Mouse (Mus musculus) MEL (cell line): ENCODE data around the gene Arsg. TPM values are rescaled to one million over a fixed set of nuclear protein-coding genes. Genes with fewer than 3 reads are reported as not detected.

Source experiments
- DNase-seq: peaks from one replicate; pipeline ENCODE4 v3.0.0; 2011; ENCODE audit warnings: low read depth, low spot score
- H3K27ac ChIP-seq: 2 replicates; pipeline ENCODE4 v1.5.1; 2012; ENCODE audit warnings: low read depth, mild to moderate bottlenecking, control low read depth, low read length, moderate library complexity; ENCODE audit not compliant: control insufficient read depth
- H3K27me3 ChIP-seq, 2 experiments: fragments of 150-350 bp in 1 of 2; sonication (generic) in 1 of 2; 2 replicates each; pipeline ENCODE4 v1.6.1; 2012; ENCODE audit warnings: low read length in 2 of 2, mild to moderate bottlenecking in 2 of 2, improper control_type of control experiment in 1 of 2, moderate library complexity in 1 of 2; ENCODE audit not compliant: insufficient read depth in 2 of 2, control insufficient read depth in 1 of 2
- H3K36me3 ChIP-seq, 2 experiments: 2 replicates each; pipeline ENCODE4 v1.6.1; 2012 to 2014; ENCODE audit warnings: low read length in 2 of 2, improper control_type of control experiment in 1 of 2, inconsistent platforms in 1 of 2, mild to moderate bottlenecking in 1 of 2; ENCODE audit not compliant: insufficient read depth in 2 of 2, control insufficient read depth in 1 of 2
- H3K4me1 ChIP-seq, 2 experiments: fragments of 150-350 bp in 1 of 2; sonication (generic) in 1 of 2; 2 replicates each; pipeline ENCODE4 v1.6.1; 2012; ENCODE audit warnings: low read length in 2 of 2, improper control_type of control experiment in 1 of 2, mild to moderate bottlenecking in 1 of 2; ENCODE audit not compliant: insufficient read depth in 2 of 2, control insufficient read depth in 1 of 2
- H3K4me3 ChIP-seq, 2 experiments: fragments of 150-350 bp in 1 of 2; sonication (generic) in 1 of 2; 2 replicates each; pipeline ENCODE4 v1.5.1; 2012; ENCODE audit warnings: low read depth in 2 of 2, low read length in 2 of 2, mild to moderate bottlenecking in 2 of 2, moderate library complexity in 2 of 2, control low read depth in 1 of 2, improper control_type of control experiment in 1 of 2; ENCODE audit not compliant: control insufficient read depth in 1 of 2, insufficient read depth in 1 of 2
- H3K79me2 ChIP-seq: 2 replicates; pipeline ENCODE4 v1.6.1; 2012; ENCODE audit warnings: mild to moderate bottlenecking, low read length, moderate library complexity; ENCODE audit not compliant: control insufficient read depth, poor library complexity, insufficient read depth
- H3K9ac ChIP-seq: 2 replicates; pipeline ENCODE4 v1.6.1; 2012; ENCODE audit warnings: low read depth, mild to moderate bottlenecking, control low read depth, low read length, moderate library complexity; ENCODE audit not compliant: control insufficient read depth, poor library complexity, severe bottlenecking
- H3K9me3 ChIP-seq: fragments of 150-350 bp; sonication (generic); replicated peaks from 2 replicates; pipeline ENCODE4 v1.6.1; 2012; ENCODE audit warnings: mild to moderate bottlenecking, low read length, improper control_type of control experiment, moderate library complexity; ENCODE audit not compliant: insufficient read depth
- BHLHE40 ChIP-seq: IDR thresholded peaks from 2 replicates; pipeline ENCODE4 v1.6.1; 2012; ENCODE audit warnings: low read depth, mild to moderate bottlenecking, inconsistent platforms, low read length, improper control_type of control experiment, borderline replicate concordance
- CHD1 ChIP-seq: IDR thresholded peaks from 2 replicates; pipeline ENCODE4 v1.6.1; 2012; ENCODE audit warnings: low read depth, mild to moderate bottlenecking, inconsistent platforms, low read length, improper control_type of control experiment
- CHD2 ChIP-seq: IDR thresholded peaks from 2 replicates; pipeline ENCODE4 v1.6.1; 2011; ENCODE audit warnings: low read length, improper control_type of control experiment
- CTCF ChIP-seq, 3 experiments: IDR thresholded peaks in 2 of 3; conservative IDR thresholded peaks in 1 of 3; 2 replicates each; pipeline ENCODE4 v1.5.1; 2011 to 2012; ENCODE audit warnings: low read length in 3 of 3, low read depth in 2 of 3, mild to moderate bottlenecking in 2 of 3, improper control_type of control experiment in 1 of 3, inconsistent platforms in 1 of 3, mixed read lengths in 1 of 3, moderate library complexity in 1 of 3; ENCODE audit not compliant: control insufficient read depth in 1 of 3, insufficient read depth in 1 of 3, poor library complexity in 1 of 3, severe bottlenecking in 1 of 3
- ELF1 ChIP-seq: IDR thresholded peaks from 2 replicates; pipeline ENCODE4 v1.6.1; 2014; ENCODE audit warnings: low read depth, mild to moderate bottlenecking, inconsistent platforms, low read length, improper control_type of control experiment, moderate library complexity
- EP300 ChIP-seq, 2 experiments: IDR thresholded peaks; 2 replicates each; pipeline ENCODE4 v1.6.1; 2011; ENCODE audit warnings: improper control_type of control experiment in 2 of 2, low read length in 2 of 2, low read depth in 1 of 2, mild to moderate bottlenecking in 1 of 2
- ETS1 ChIP-seq: IDR thresholded peaks from 2 replicates; pipeline ENCODE4 v1.6.1; 2012; ENCODE audit warnings: low read depth, mild to moderate bottlenecking, inconsistent platforms, low read length, improper control_type of control experiment, moderate library complexity
- GATA1 ChIP-seq: IDR thresholded peaks from 2 replicates; pipeline ENCODE4 v1.6.1; 2011; ENCODE audit warnings: low read depth, low read length, improper control_type of control experiment
- HCFC1 ChIP-seq: IDR thresholded peaks from 2 replicates; pipeline ENCODE4 v1.6.1; 2012; ENCODE audit warnings: low read depth, mild to moderate bottlenecking, inconsistent platforms, low read length, improper control_type of control experiment, moderate library complexity
- JUND ChIP-seq: IDR thresholded peaks from 2 replicates; pipeline ENCODE4 v1.6.1; 2011; ENCODE audit warnings: low read depth, mild to moderate bottlenecking, improper control_type of control experiment, low read length
- KAT2A ChIP-seq: conservative IDR thresholded peaks from 2 replicates; pipeline ENCODE4 v1.6.1; 2012; ENCODE audit warnings: low read depth, low read length, improper control_type of control experiment, inconsistent platforms
- MAFK ChIP-seq: IDR thresholded peaks from 2 replicates; pipeline ENCODE4 v1.6.1; 2011; ENCODE audit warnings: low read depth, mild to moderate bottlenecking, low read length, improper control_type of control experiment, borderline replicate concordance
- MAX ChIP-seq: IDR thresholded peaks from 2 replicates; pipeline ENCODE4 v1.6.1; 2011; ENCODE audit warnings: low read length, improper control_type of control experiment
- MEF2A ChIP-seq: IDR thresholded peaks from 2 replicates; pipeline ENCODE4 v1.6.1; 2014; ENCODE audit warnings: low read depth, mild to moderate bottlenecking, inconsistent platforms, low read length, improper control_type of control experiment; ENCODE audit not compliant: poor library complexity, insufficient replicate concordance, severe bottlenecking; ENCODE audit errors: extremely low read depth
- MXI1 ChIP-seq: IDR thresholded peaks from 2 replicates; pipeline ENCODE4 v1.6.1; 2011; ENCODE audit warnings: mild to moderate bottlenecking, low read depth, low read length, improper control_type of control experiment
- MYB ChIP-seq: IDR thresholded peaks from 2 replicates; pipeline ENCODE4 v1.6.1; 2011; ENCODE audit warnings: mild to moderate bottlenecking, low read depth, low read length, improper control_type of control experiment
- MYC ChIP-seq: IDR thresholded peaks from 2 replicates; pipeline ENCODE4 v1.6.1; 2011; ENCODE audit warnings: low read depth, mild to moderate bottlenecking, low read length, improper control_type of control experiment, moderate library complexity
- NELFE ChIP-seq: IDR thresholded peaks from 2 replicates; pipeline ENCODE4 v1.6.1; 2011; ENCODE audit warnings: low read depth, low read length, improper control_type of control experiment
- NRF1 ChIP-seq: IDR thresholded peaks from 2 replicates; pipeline ENCODE4 v1.6.1; 2014; ENCODE audit warnings: low read depth, mild to moderate bottlenecking, inconsistent platforms, low read length, improper control_type of control experiment, moderate library complexity; ENCODE audit not compliant: poor library complexity, insufficient read depth, severe bottlenecking
- POLR2A ChIP-seq, 2 experiments: IDR thresholded peaks; 2 replicates each; pipeline ENCODE4 v1.6.1; 2011 to 2012; ENCODE audit warnings: low read length in 2 of 2, mild to moderate bottlenecking in 2 of 2, control low read depth in 1 of 2, improper control_type of control experiment in 1 of 2, low read depth in 1 of 2, moderate library complexity in 1 of 2; ENCODE audit not compliant: control insufficient read depth in 1 of 2, insufficient read depth in 1 of 2, poor library complexity in 1 of 2
- POLR2AphosphoS2 ChIP-seq: IDR thresholded peaks from 2 replicates; pipeline ENCODE4 v1.6.1; 2011; ENCODE audit warnings: low read length, improper control_type of control experiment
- POLR2AphosphoS5 ChIP-seq: IDR thresholded peaks from 2 replicates; pipeline ENCODE4 v1.6.1; 2012; ENCODE audit warnings: low read depth, borderline replicate concordance, mild to moderate bottlenecking, inconsistent platforms, low read length, moderate library complexity, mixed read lengths
- RAD21 ChIP-seq: IDR thresholded peaks from 2 replicates; pipeline ENCODE4 v1.6.1; 2011; ENCODE audit warnings: mild to moderate bottlenecking, low read depth, low read length, improper control_type of control experiment
- RCOR1 ChIP-seq: IDR thresholded peaks from 2 replicates; pipeline ENCODE4 v1.6.1; 2012; ENCODE audit warnings: low read depth, mild to moderate bottlenecking, inconsistent platforms, low read length, improper control_type of control experiment
- SIN3A ChIP-seq: IDR thresholded peaks from 2 replicates; pipeline ENCODE4 v1.6.1; 2012; ENCODE audit warnings: low read length, improper control_type of control experiment, inconsistent platforms
- SMC3 ChIP-seq: IDR thresholded peaks from 2 replicates; pipeline ENCODE4 v1.6.1; 2011; ENCODE audit warnings: low read depth, low read length, improper control_type of control experiment
- TAL1 ChIP-seq: IDR thresholded peaks from 2 replicates; pipeline ENCODE4 v1.6.1; 2012; ENCODE audit warnings: mild to moderate bottlenecking, inconsistent platforms, low read length, moderate library complexity, mixed read lengths
- TBP ChIP-seq: IDR thresholded peaks from 2 replicates; pipeline ENCODE4 v1.8.0; 2011; ENCODE audit warnings: low read depth, low read length, improper control_type of control experiment
- TCF12 ChIP-seq: IDR thresholded peaks from 2 replicates; pipeline ENCODE4 v1.6.1; 2014; ENCODE audit warnings: low read depth, mild to moderate bottlenecking, inconsistent platforms, low read length, improper control_type of control experiment, moderate library complexity
- USF1 ChIP-seq: IDR thresholded peaks from 2 replicates; pipeline ENCODE4 v1.6.1; 2014; ENCODE audit warnings: low read depth, mild to moderate bottlenecking, inconsistent platforms, low read length, improper control_type of control experiment, moderate library complexity
- USF2 ChIP-seq, 2 experiments: IDR thresholded peaks; 2 replicates each; pipeline ENCODE4 v1.6.1; 2011 to 2012; ENCODE audit warnings: improper control_type of control experiment in 2 of 2, low read length in 2 of 2, borderline replicate concordance in 1 of 2, inconsistent platforms in 1 of 2, low read depth in 1 of 2, mild to moderate bottlenecking in 1 of 2; ENCODE audit not compliant: insufficient read depth in 1 of 2
- ZC3H11A ChIP-seq: IDR thresholded peaks from 2 replicates; pipeline ENCODE4 v1.6.1; 2012; ENCODE audit warnings: low read depth, mild to moderate bottlenecking, inconsistent platforms, low read length, improper control_type of control experiment
- ZKSCAN1 ChIP-seq: IDR thresholded peaks from 2 replicates; pipeline ENCODE4 v1.6.1; 2012; ENCODE audit warnings: low read depth, mild to moderate bottlenecking, inconsistent platforms, low read length, improper control_type of control experiment, moderate library complexity
- ZMIZ1 ChIP-seq: IDR thresholded peaks from 2 replicates; pipeline ENCODE4 v1.6.1; 2012; ENCODE audit warnings: low read depth, mild to moderate bottlenecking, inconsistent platforms, low read length, improper control_type of control experiment, moderate library complexity
- polyA plus RNA-seq, 2 experiments: library from polyadenylated mRNA; stranded (reverse) in 1 of 2; unstranded in 1 of 2; fragments of >175 nt in 1 of 2; fragments of >200 nt in 1 of 2; gene quantifications; 2 replicates each; pipeline versions ENCODE4 v1.2.1 to v1.2.4; 2012; ENCODE audit warnings: low replicate concordance in 2 of 2, low read depth in 1 of 2; ENCODE audit not compliant: insufficient read length in 2 of 2, insufficient read depth in 1 of 2, missing spikeins in 1 of 2
- total RNA-seq: library from RNA; depleted of rRNA; stranded (reverse); fragments of 300-350 nt; gene quantifications from 2 replicates; pipeline ENCODE4 v1.2.3, GENCODE M21; 2012; rRNA removed

Arsg gene
- total RNA-seq (3.7 and 3.9 TPM in 2 replicates), polyA plus RNA-seq (1 to 10 TPM in 1 of 2 experiments, not detected in 1; 5.2 TPM)

DNA sequence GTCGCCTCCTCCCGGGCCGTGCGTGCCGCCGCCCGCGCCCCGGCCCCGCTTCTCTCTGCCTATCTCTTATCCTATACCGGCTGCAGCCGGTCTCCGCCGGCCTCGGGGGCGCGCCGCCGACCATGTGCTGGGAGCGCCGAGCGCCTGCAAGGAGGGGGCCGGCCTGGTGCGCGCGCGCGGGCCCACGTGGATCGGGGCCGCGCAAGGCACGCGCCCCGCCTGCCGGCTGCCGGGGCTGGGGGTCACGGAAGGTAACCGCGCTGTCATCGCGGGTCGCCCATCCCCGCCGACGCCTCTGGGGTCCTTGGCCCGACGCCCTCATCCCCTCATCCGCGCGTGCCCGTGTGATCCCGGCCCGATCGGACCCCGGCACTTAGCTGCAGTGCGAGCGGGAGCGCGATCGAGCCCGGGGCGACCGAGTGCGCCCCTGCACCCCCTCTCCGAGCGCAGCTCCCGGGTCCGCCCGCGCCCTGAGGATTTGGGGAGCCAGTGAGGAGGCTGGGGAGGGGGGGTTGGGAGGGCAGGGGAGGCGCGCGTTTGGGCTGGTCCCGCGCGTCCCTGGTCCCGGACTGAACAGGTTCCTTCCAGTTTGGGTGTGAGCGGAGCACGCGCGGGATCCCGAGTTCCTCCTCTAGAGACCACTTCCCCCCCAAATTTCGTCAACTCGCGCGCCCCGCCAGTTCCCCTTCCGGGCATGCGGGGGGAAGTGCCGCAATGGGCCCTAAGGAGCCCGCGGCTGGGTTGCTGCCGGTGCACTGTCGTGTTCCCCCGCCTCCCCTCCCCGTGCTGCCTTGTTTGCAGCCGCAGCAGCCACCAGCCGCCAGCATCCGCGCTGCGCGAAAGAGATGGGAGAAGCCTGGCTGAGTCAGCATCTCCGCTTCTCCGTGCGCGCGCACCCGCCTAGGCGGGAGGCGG, at the start of gene Arsg, which contains the start of gene Slc16a6:
Gene Arsg, plus strand, starts transcription at position 204 of the 915 bp plus-strand sequence.
Gene Slc16a6, minus strand, starts transcription at position 428 of the 915 bp plus-strand sequence.
- Histone ChIP-seq H3K4me1 (peaks cover 28 to 48% of the 10 kb centered on the region in 2 experiments), H3K36me3 (peaks cover 0 to 46% of the 10 kb centered on the region in 2 experiments; a peak in 2 of 4 replicates)
- TF ChIP-seq RCOR1 (no peak; the same call in 1 of the 2 replicates), ZMIZ1 (peak; percentile 59), MXI1 (peak; percentile 91), ZC3H11A (no peak), MYC (peak; percentile 68), MEF2A (no peak), CTCF (IDR thresholded peaks at IDR 0.05 in 2 of 3, conservative IDR thresholded peaks at IDR 0.05 in 1 of 3; ENCODE audit: control insufficient read depth in 1 of 3, insufficient read depth in 1 of 3, low read depth in 2 of 3, low read length in 3 of 3, poor library complexity in 1 of 3, severe bottlenecking in 1 of 3) (0 out of 6 replicates have a peak, but pooled peaks of 1 of the 3 experiments have one; percentile 1), CHD1 (no peak), MAX (peak; percentile 94), TBP (peak; percentile 72), SMC3 (no peak), GATA1 (no peak; the same call in 1 of the 2 replicates), USF2 (IDR thresholded peaks at IDR 0.05; ENCODE audit: borderline replicate concordance in 1 of 2, insufficient read depth in 1 of 2, low read depth in 1 of 2, low read length in 2 of 2) (no peak), EP300 (IDR thresholded peaks at IDR 0.05; ENCODE audit: low read depth in 1 of 2, low read length in 2 of 2) (peak in 1 of 2 experiments; percentile 39; a peak in 2 of 4 replicates), MAFK (peak; percentile 94), NELFE (peak; percentile 77), SIN3A (peak; percentile 69), MYB (no peak), USF1 (peak; percentile 62), BHLHE40 (no peak), POLR2AphosphoS2 (peak; percentile 85), POLR2A (IDR thresholded peaks at IDR 0.05; ENCODE audit: control insufficient read depth in 1 of 2, insufficient read depth in 1 of 2, low read depth in 1 of 2, low read length in 2 of 2, poor library complexity in 1 of 2) (peak; percentile 75 to 81), HCFC1 (peak; percentile 75), TCF12 (peak; percentile 45), ZKSCAN1 (no peak), NRF1 (peak; percentile 64), CHD2 (no peak), ETS1 (no peak), JUND (no peak), POLR2AphosphoS5 (no peak), RAD21 (no peak), TAL1 (no peak), ELF1 (peak; percentile 77), KAT2A (no peak)

More for the DNA sequence above, at the start of gene Arsg, which contains the start of gene Slc16a6:
- Histone ChIP-seq H3K27me3 (no peaks in the 10 kb centered on the region), H3K4me3 (peak within 1 kb of the TSS; percentile 94 to 98), H3K9me3 (no peaks in the 10 kb centered on the region), H3K9ac (peak within 1 kb of the TSS; percentile 93), H3K27ac (peak within 1 kb of the TSS; percentile 96), H3K79me2 (peaks cover 48% of the 10 kb centered on the region)
- DNase-seq: peak; percentile 97
